Mouse (Mus musculus) central nervous system, embryonic 14 days (tissue): ENCODE measurements around the gene Drd3. TPM values are rescaled to one million over a fixed set of nuclear protein-coding genes. Genes with fewer than 3 reads are reported as not detected.

ENCODE experiments used
- polyA plus RNA-seq: library from polyadenylated mRNA; depleted of rRNA; stranded (reverse); fragments of >200 nt; gene quantifications from 2 replicates; pipeline ENCODE4 v1.2.3, GENCODE M21; 2012; rRNA removed

Gene Drd3
- polyA plus RNA-seq: 0.06 and 0.18 TPM in 2 replicates

GRCm38 (mm10) chr16:43753751-43754150 is at the start of gene Drd3:
TSS of gene Drd3 (plus strand) at chr16:43754026.

Other genes starting within 250 kb of the Drd3 start
- 0.10 TPM in 1 of 2 replicates, not detected in the other for gene Tigit, start 89.9 kb upstream of the Drd3 start, polyA plus RNA-seq
- 6.1 and 7.0 TPM in 2 replicates for gene Ccdc191, start 135.8 kb downstream of the Drd3 start, polyA plus RNA-seq
- gene Qtrt2, start 172.8 kb downstream of the Drd3 start, polyA plus RNA-seq: 46.2 and 48.5 TPM in 2 replicates
- 2.4 and 3.1 TPM in 2 replicates for gene Zdhhc23, start 225.8 kb downstream of the Drd3 start, polyA plus RNA-seq